Mouse (Mus musculus) limb, embryonic 11.5 days (tissue): Measurements from ENCODE around the gene Rps10. TPM values are rescaled to one million over a fixed set of nuclear protein-coding genes. Genes with fewer than 3 reads are reported as not detected.
A peak's percentile ranks its signal among the peaks of the same experiment; 100 is the strongest.

Experiments
- ATAC-seq: fragments of 200-750 bp; cut with Nextera tagmentation; 2 replicates; pipeline ENCODE4 v1.8.0; 2017; ENCODE audit warnings: low read depth; ENCODE audit not compliant: insufficient number of reproducible peaks, low FRiP score, low TSS enrichment
- DNase-seq: peaks from one replicate; pipeline ENCODE4 v3.0.0-alpha.2; 2015; ENCODE audit warnings: low spot score
- H3K27ac ChIP-seq: fragments of 300-500 bp; sonication (generic); replicated peaks from 2 replicates; pipeline ENCODE4 v1.5.1; 2014; ENCODE audit warnings: low read depth, mild to moderate bottlenecking, low read length
- H3K27me3 ChIP-seq: fragments of 300-500 bp; sonication (generic); 2 replicates; pipeline ENCODE4 v1.6.1; 2014; ENCODE audit warnings: mild to moderate bottlenecking, low read length, mixed read lengths; ENCODE audit not compliant: control insufficient read depth, insufficient read depth
- H3K36me3 ChIP-seq: fragments of 300-500 bp; sonication (generic); 2 replicates; pipeline ENCODE4 v1.6.1; 2014; ENCODE audit warnings: mild to moderate bottlenecking, low read length, moderate library complexity, mixed read lengths; ENCODE audit not compliant: control insufficient read depth, insufficient read depth
- H3K4me1 ChIP-seq: fragments of 300-500 bp; sonication (generic); 2 replicates; pipeline ENCODE4 v1.6.1; 2014; ENCODE audit warnings: low read length, mixed read lengths; ENCODE audit not compliant: control insufficient read depth, insufficient read depth
- H3K4me2 ChIP-seq: fragments of 300-500 bp; sonication (generic); 2 replicates; pipeline ENCODE4 v1.6.1; 2014; ENCODE audit warnings: low read depth, mild to moderate bottlenecking, moderate library complexity; ENCODE audit not compliant: severe bottlenecking
- H3K4me3 ChIP-seq: fragments of 300-500 bp; sonication (generic); 2 replicates; pipeline ENCODE4 v1.5.1; 2014; ENCODE audit warnings: low read depth, low read length
- H3K9ac ChIP-seq: fragments of 300-500 bp; sonication (generic); 2 replicates; pipeline ENCODE4 v1.6.1; 2014; ENCODE audit warnings: mild to moderate bottlenecking, low read length
- H3K9me3 ChIP-seq: fragments of 300-500 bp; sonication (generic); 2 replicates; pipeline ENCODE4 v1.6.1; 2016; ENCODE audit warnings: low read length; ENCODE audit not compliant: control insufficient read depth
- WGBS: fragments of 180-500 bp; shearing (Covaris S2); extraction: QIAGEN DNeasy Blood & Tissue Kit; methylation state at CpG from one replicate; pipeline ENCODE4 v1.1.7; 2014; 5-methylcytosine and 5-hydroxymethylcytosine counted together
- polyA plus RNA-seq: library from polyadenylated mRNA; unstranded; fragments of >200 nt; fragmentation: Nextera tagmentation; extraction: Ambion mirVana; gene quantifications from 2 replicates; pipeline ENCODE4 v1.2.1, GENCODE M21; 2014

The Rps10 gene
- polyA plus RNA-seq, 1 experiment from 2014 or later: 1,034 TPM

- Histone ChIP-seq H3K4me2 (no peak overlapping the region), H3K36me3 (peaks cover 7% of the 10 kb centered on the region; the same call in 1 of the 2 replicates), H3K9me3 (no peaks in the 10 kb centered on the region; the same call in 1 of the 2 replicates), H3K27me3 (no peaks in the 10 kb centered on the region), H3K4me3 (no peak overlapping the region), H3K27ac (no peak overlapping the region), H3K4me1 (peaks cover 6% of the 10 kb centered on the region; the same call in 1 of the 2 replicates), H3K9ac (no peak overlapping the region; the same call in 1 of the 2 replicates)
- 91% methylated on average over 4 of the region's 4 CpGs for WGBS
- no peak for ATAC-seq
- DNase-seq: no peak
Observed at GRCm38 (mm10) chr17:27613016-27613415, 23.5 kb downstream of the Rps10 start.

- H3K4me1 ChIP-seq: peaks cover 6% of the 10 kb centered on the region; the same call in 1 of the 2 replicates
- 0 out of 2 replicates have a peak overlapping the region, but pooled peaks have one; percentile 3 for H3K9ac ChIP-seq
- H3K27ac ChIP-seq: no peak overlapping the region
- no peaks in the 10 kb centered on the region; the same call in 1 of the 2 replicates for H3K9me3 ChIP-seq
- WGBS: 76% methylated on average over 5 of the region's 5 CpGs
- no peak overlapping the region for H3K4me3 ChIP-seq
- 0 out of 2 replicates have a peak, but pooled peaks cover 2% of the 10 kb centered on the region for H3K36me3 ChIP-seq
- no peaks in the 10 kb centered on the region for H3K27me3 ChIP-seq
- H3K4me2 ChIP-seq: no peak overlapping the region
- ATAC-seq (no peak), DNase-seq (no peak)
Observed at GRCm38 (mm10) chr17:27611994-27612393, 24.5 kb downstream of the Rps10 start.

GRCm38 (mm10) chr17:27611519-27611884 is 25.0 kb downstream of the Rps10 start:
- Histone ChIP-seq H3K4me3 (no peak overlapping the region), H3K27ac (no peak overlapping the region), H3K36me3 (no peaks in the 10 kb centered on the region), H3K4me1 (peaks cover 6% of the 10 kb centered on the region; the same call in 1 of the 2 replicates), H3K27me3 (no peaks in the 10 kb centered on the region), H3K9ac (0 out of 2 replicates have a peak overlapping the region, but pooled peaks have one; percentile 3), H3K9me3 (no peaks in the 10 kb centered on the region; the same call in 1 of the 2 replicates), H3K4me2 (no peak overlapping the region)
- WGBS: 72% methylated on average over 3 of the region's 3 CpGs
- ATAC-seq: no peak
- no peak for DNase-seq

- WGBS: 87% methylated on average over 10 of the region's 10 CpGs
- Histone ChIP-seq H3K27ac (no peak overlapping the region), H3K27me3 (no peaks in the 10 kb centered on the region)
Observed at GRCm38 (mm10) chr17:27610679-27611518, 25.6 kb downstream of the Rps10 start.

GRCm38 (mm10) chr17:27609576-27609975 is 26.9 kb downstream of the Rps10 start:
- Histone ChIP-seq H3K27ac (no peak overlapping the region), H3K36me3 (no peaks in the 10 kb centered on the region; the same call in 1 of the 2 replicates), H3K9ac (no peak overlapping the region), H3K4me1 (peaks cover 6% of the 10 kb centered on the region; the same call in 1 of the 2 replicates), H3K27me3 (no peaks in the 10 kb centered on the region), H3K4me2 (no peak overlapping the region), H3K4me3 (no peak overlapping the region), H3K9me3 (no peaks in the 10 kb centered on the region)
- WGBS: 86% methylated on average over 7 of the region's 7 CpGs
- DNase-seq: no peak
- no peak for ATAC-seq

More at GRCm38 (mm10) chr17:27610679-27611518, 25.6 kb downstream of the Rps10 start:
- H3K9ac ChIP-seq: no peak overlapping the region
- H3K4me3 ChIP-seq: no peak overlapping the region
- DNase-seq: no peak
- no peak overlapping the region for H3K4me2 ChIP-seq
- H3K9me3 ChIP-seq: no peaks in the 10 kb centered on the region
- ATAC-seq: no peak
- no peaks in the 10 kb centered on the region; the same call in 1 of the 2 replicates for H3K36me3 ChIP-seq
- H3K4me1 ChIP-seq: peaks cover 6% of the 10 kb centered on the region; the same call in 1 of the 2 replicates

- no peak overlapping the region for H3K9ac ChIP-seq
- 83% methylated on average over 21 of the region's 21 CpGs for WGBS
- no peak overlapping the region for H3K27ac ChIP-seq
- H3K9me3 ChIP-seq: no peaks in the 10 kb centered on the region
- H3K27me3 ChIP-seq: no peaks in the 10 kb centered on the region
- 0 out of 2 replicates have a peak, but pooled peaks cover 10% of the 10 kb centered on the region for H3K4me1 ChIP-seq
- no peak overlapping the region for H3K4me3 ChIP-seq
- H3K36me3 ChIP-seq: peaks cover 6% of the 10 kb centered on the region
- H3K4me2 ChIP-seq: no peak overlapping the region
- no peak for ATAC-seq
- DNase-seq: no peak
Observed at GRCm38 (mm10) chr17:27603522-27604234, 32.8 kb downstream of the Rps10 start.

- no peak for DNase-seq
- no peak overlapping the region for H3K4me2 ChIP-seq
- H3K9me3 ChIP-seq: no peaks in the 10 kb centered on the region
- WGBS: 81% methylated on average over 2 of the region's 2 CpGs
- no peak overlapping the region for H3K4me3 ChIP-seq
- H3K36me3 ChIP-seq: peaks cover 6% of the 10 kb centered on the region
- H3K9ac ChIP-seq: no peak overlapping the region
- H3K27ac ChIP-seq: no peak overlapping the region
- no peaks in the 10 kb centered on the region for H3K27me3 ChIP-seq
- H3K4me1 ChIP-seq: 0 out of 2 replicates have a peak, but pooled peaks cover 10% of the 10 kb centered on the region
- no peak for ATAC-seq
Observed at GRCm38 (mm10) chr17:27603036-27603435, 33.4 kb downstream of the Rps10 start.

GRCm38 (mm10) chr17:27600869-27601268 is 35.6 kb downstream of the Rps10 start:
- Histone ChIP-seq H3K4me3 (no peak overlapping the region), H3K4me1 (0 out of 2 replicates have a peak, but pooled peaks cover 10% of the 10 kb centered on the region), H3K9me3 (no peaks in the 10 kb centered on the region), H3K36me3 (peaks cover 6% of the 10 kb centered on the region), H3K27ac (no peak overlapping the region), H3K9ac (no peak overlapping the region), H3K4me2 (no peak overlapping the region), H3K27me3 (no peaks in the 10 kb centered on the region)
- WGBS: 82% methylated on average over 5 of the region's 5 CpGs
- ATAC-seq: no peak
- no peak for DNase-seq
